In genomic region chr4:58999686-59000085, GRCm38 (mm10) we compare ENCODE assay signal across 9 mouse cellular contexts. TPM values are rescaled to one million over a fixed set of nuclear protein-coding genes. Genes with fewer than 3 reads are reported as not detected.
DNase-seq lines count a peak whose midpoint lies in the region; ATAC-seq and TF ChIP-seq lines count a peak whose summit lies in the region.
"Had no signal": no experiment of that assay in that cellular context is flagged by ENCODE, and none has a peak within 500 bp of the region (broad histone marks: within the 10 kb centered on the region; RNA-seq: fewer than 3 reads in every experiment).

No protein-coding gene starts in this region.

- no peak overlapping the region for H3K4me3 ChIP-seq in heart, embryonic 10.5 days
- no peak overlapping the region for H3K4me3 ChIP-seq in midbrain, postnatal 0 days (ENCODE audit: low read depth, low read length)
- H3K4me3 ChIP-seq: midbrain, embryonic 12.5 days had no signal

- H3K36me3 ChIP-seq in heart, embryonic 10.5 days, result no peaks in the 10 kb centered on the region
- no peaks in the 10 kb centered on the region for H3K36me3 ChIP-seq in midbrain, postnatal 0 days (ENCODE audit: insufficient read depth, low read length)
- H3K36me3 ChIP-seq: midbrain, embryonic 12.5 days had no signal

- no peak overlapping the region for H3K9ac ChIP-seq in midbrain, postnatal 0 days (replicated peaks; ENCODE audit: low read length, poor library complexity, severe bottlenecking)
- H3K9ac ChIP-seq: midbrain, embryonic 12.5 days had no signal

- peak; percentile 84 for DNase-seq in heart, adult 11 months
- no peak for DNase-seq in heart, embryonic 10.5 days (ENCODE audit: low spot score)
- DNase-seq in Muller cell, postnatal 12 days (ENCODE audit: inconsistent ontology term), result peak; percentile 47
- DNase-seq in cerebellum, postnatal 10 days, result peak; percentile 84 to 89
- peak; percentile 57 to 68 for DNase-seq in gastrocnemius, postnatal 36 days
- DNase-seq in layer of hippocampus, postnatal 14 days (ENCODE audit: low spot score in 2 of 2), result peak; percentile 74 to 85
- DNase-seq in midbrain, postnatal 0 days (ENCODE audit: low spot score), result peak; percentile 68
- DNase-seq in spleen, postnatal 4 days (ENCODE audit: low spot score in 2 of 2), result peak; percentile 74 to 86

- H3K27me3 ChIP-seq in heart, embryonic 10.5 days (ENCODE audit: insufficient read depth, poor library complexity, severe bottlenecking), result no peaks in the 10 kb centered on the region
- H3K27me3 ChIP-seq in midbrain, postnatal 0 days (ENCODE audit: insufficient read depth, low read length), result no peaks in the 10 kb centered on the region

- WGBS in heart, embryonic 10.5 days, result 22% methylated on average over 2 of the region's 2 CpGs
- 3% methylated on average over 2 of the region's 2 CpGs for WGBS in midbrain, postnatal 0 days

- ATAC-seq in midbrain, postnatal 0 days (ENCODE audit: low FRiP score), result no peak

- H3K27ac ChIP-seq in heart, embryonic 10.5 days, result no peak overlapping the region
- H3K27ac ChIP-seq in midbrain, postnatal 0 days (ENCODE audit: low read depth, low read length), result no peak overlapping the region
- H3K27ac ChIP-seq: midbrain, embryonic 12.5 days had no signal

- H3K4me2 ChIP-seq in midbrain, postnatal 0 days (ENCODE audit: low read depth, low read length, poor library complexity, severe bottlenecking), result no peak overlapping the region
- H3K4me2 ChIP-seq: midbrain, embryonic 12.5 days had no signal

- peak; percentile 94 for TF ChIP-seq CTCF in midbrain, postnatal 0 days (IDR thresholded peaks at IDR 0.05)

- H3K4me1 ChIP-seq in heart, embryonic 10.5 days, result peaks cover 39% of the 10 kb centered on the region
- H3K4me1 ChIP-seq in midbrain, postnatal 0 days (ENCODE audit: insufficient read depth, low read length), result peaks cover 8% of the 10 kb centered on the region; the same call in 1 of the 2 replicates

- intact Hi-C loops in gastrocnemius, postnatal 36 days (cut with DNase I), result loop anchor here (2.0 to 10.0 kb wide), 3 partner anchors 15 to 145 kb away; partner anchors contain the start of gene Gng10

- H3K9me3 ChIP-seq in heart, embryonic 10.5 days, result no peaks in the 10 kb centered on the region
- H3K9me3 ChIP-seq in midbrain, postnatal 0 days (ENCODE audit: low read length), result no peaks in the 10 kb centered on the region
- H3K9me3 ChIP-seq: midbrain, embryonic 12.5 days had no signal

RNA-seq across cellular contexts. Expression of gene Gm20503, which starts 3.3 kb away (rescaled TPM):
- 10.9 and 14.1 TPM in 2 replicates for polyA plus RNA-seq in heart, embryonic 10.5 days (2016; fragmentation: Nextera tagmentation; extraction: Ambion mirVana)
- 1 to 10 TPM in 1 of 2 experiments, not detected in 1; 2.9 TPM for total RNA-seq in gastrocnemius, postnatal 36 days (2021)
- 1 to 10 TPM in 1 of 2 experiments, not detected in 1; 2.8 TPM for total RNA-seq in layer of hippocampus, postnatal 14 days (2021)
- not detected in 2 replicates for total RNA-seq in midbrain, postnatal 0 days (2014; rRNA removed)
- 8.2 and 14.1 TPM in 2 replicates for polyA plus RNA-seq in midbrain, postnatal 0 days (2015; fragmentation: Nextera tagmentation; extraction: Ambion mirVana)

RNA-seq across cellular contexts. Expression of gene Dnajc25, which starts 4.8 kb away (rescaled TPM):
- polyA plus RNA-seq in heart, embryonic 10.5 days (2016; fragmentation: Nextera tagmentation; extraction: Ambion mirVana), result 7.4 and 11.4 TPM in 2 replicates
- total RNA-seq in gastrocnemius, postnatal 36 days (2021), result 10 to 100 TPM in 1 of 2 experiments, 1 to 10 TPM in 1; 9.8 to 10.7 TPM
- total RNA-seq in layer of hippocampus, postnatal 14 days (2021), result 1 to 10 TPM; 5.8 to 6.3 TPM
- 5.4 and 6.7 TPM in 2 replicates for total RNA-seq in midbrain, postnatal 0 days (2014; rRNA removed)
- 7.5 and 10.6 TPM in 2 replicates for polyA plus RNA-seq in midbrain, postnatal 0 days (2015; fragmentation: Nextera tagmentation; extraction: Ambion mirVana)

RNA-seq across cellular contexts. Expression of gene Ptgr1, which starts 12.8 kb away (rescaled TPM):
- 10.6 and 17.0 TPM in 2 replicates for polyA plus RNA-seq in heart, embryonic 10.5 days (2016; fragmentation: Nextera tagmentation; extraction: Ambion mirVana)
- 1 to 10 TPM; 1.6 to 1.9 TPM for total RNA-seq in gastrocnemius, postnatal 36 days (2021)
- 1 to 10 TPM; 3.7 to 3.8 TPM for total RNA-seq in layer of hippocampus, postnatal 14 days (2021)
- total RNA-seq in midbrain, postnatal 0 days (2014; rRNA removed), result 1.9 and 3.4 TPM in 2 replicates
- 3.1 and 3.4 TPM in 2 replicates for polyA plus RNA-seq in midbrain, postnatal 0 days (2015; fragmentation: Nextera tagmentation; extraction: Ambion mirVana)

RNA-seq across cellular contexts. Expression of gene Gng10, which starts 35.2 kb away (rescaled TPM):
- 44.4 and 55.4 TPM in 2 replicates for polyA plus RNA-seq in heart, embryonic 10.5 days (2016; fragmentation: Nextera tagmentation; extraction: Ambion mirVana)
- total RNA-seq in gastrocnemius, postnatal 36 days (2021), result 1 to 10 TPM; 5.5 to 7.7 TPM
- total RNA-seq in layer of hippocampus, postnatal 14 days (2021), result 100 to 1,000 TPM; 109 to 110 TPM
- total RNA-seq in midbrain, postnatal 0 days (2014; rRNA removed), result 121 and 126 TPM in 2 replicates
- 239 TPM in 2 replicates for polyA plus RNA-seq in midbrain, postnatal 0 days (2015; fragmentation: Nextera tagmentation; extraction: Ambion mirVana)

RNA-seq across cellular contexts. Expression of gene Zkscan16, which starts 56.3 kb away (rescaled TPM):
- polyA plus RNA-seq in heart, embryonic 10.5 days (2016; fragmentation: Nextera tagmentation; extraction: Ambion mirVana), result 0.28 and 0.38 TPM in 2 replicates
- not detected for total RNA-seq in gastrocnemius, postnatal 36 days (2021)
- 10 to 100 TPM; 30.5 to 33.1 TPM for total RNA-seq in layer of hippocampus, postnatal 14 days (2021)
- 4.9 and 7.6 TPM in 2 replicates for total RNA-seq in midbrain, postnatal 0 days (2014; rRNA removed)
- 2.2 and 2.4 TPM in 2 replicates for polyA plus RNA-seq in midbrain, postnatal 0 days (2015; fragmentation: Nextera tagmentation; extraction: Ambion mirVana)
